Mouse (Mus musculus) 3T3-L1 (cell line): ENCODE data around the gene Cnnm2.
A peak's percentile ranks its signal among the peaks of the same experiment; 100 is the strongest.

ENCODE experiments used
- DNase-seq: peaks from one replicate; pipeline ENCODE4 v3.0.0-alpha.2; 2015; ENCODE audit warnings: low read depth, low spot score

Cnnm2 gene

DNA sequence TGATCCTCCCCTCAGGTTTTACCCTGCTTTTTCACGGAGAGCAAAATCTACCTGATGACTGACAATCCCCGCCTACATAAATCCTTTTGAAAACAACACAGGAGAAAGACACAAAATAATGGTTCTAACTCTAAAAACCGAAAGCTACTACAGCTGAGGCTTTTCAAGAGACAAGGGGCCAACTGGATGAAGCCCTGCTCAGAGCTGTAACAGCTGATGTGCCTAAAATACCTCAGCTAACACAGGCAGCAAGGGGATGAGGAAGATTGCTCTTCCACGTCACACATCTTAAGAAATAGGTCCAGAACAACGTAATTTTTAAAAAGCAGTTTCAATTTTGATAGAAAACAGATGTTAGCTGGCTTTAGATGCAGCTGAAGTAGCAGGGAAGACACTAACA is 165.6 kb downstream of the Cnnm2 start:
- peak; percentile 34 for DNase-seq

DNA sequence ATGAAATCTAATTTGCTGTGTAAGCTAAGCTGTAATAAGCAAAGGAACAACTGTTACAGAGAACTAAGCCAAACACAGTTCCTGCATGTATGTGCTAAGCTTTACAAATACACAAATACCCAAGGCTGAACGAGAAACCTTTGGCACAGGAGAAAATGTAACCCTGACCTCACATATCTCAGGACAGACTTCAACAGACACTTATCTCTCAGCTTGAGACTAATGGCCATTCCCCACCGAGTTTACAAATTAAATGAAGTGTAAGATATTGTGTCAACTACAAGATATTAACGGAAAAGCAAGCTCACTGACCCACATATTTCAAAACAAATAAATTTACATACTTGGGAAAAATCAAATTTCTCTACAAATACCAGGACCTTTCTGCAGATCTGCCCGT is 166.7 kb downstream of the Cnnm2 start:
- no peak for DNase-seq

DNA sequence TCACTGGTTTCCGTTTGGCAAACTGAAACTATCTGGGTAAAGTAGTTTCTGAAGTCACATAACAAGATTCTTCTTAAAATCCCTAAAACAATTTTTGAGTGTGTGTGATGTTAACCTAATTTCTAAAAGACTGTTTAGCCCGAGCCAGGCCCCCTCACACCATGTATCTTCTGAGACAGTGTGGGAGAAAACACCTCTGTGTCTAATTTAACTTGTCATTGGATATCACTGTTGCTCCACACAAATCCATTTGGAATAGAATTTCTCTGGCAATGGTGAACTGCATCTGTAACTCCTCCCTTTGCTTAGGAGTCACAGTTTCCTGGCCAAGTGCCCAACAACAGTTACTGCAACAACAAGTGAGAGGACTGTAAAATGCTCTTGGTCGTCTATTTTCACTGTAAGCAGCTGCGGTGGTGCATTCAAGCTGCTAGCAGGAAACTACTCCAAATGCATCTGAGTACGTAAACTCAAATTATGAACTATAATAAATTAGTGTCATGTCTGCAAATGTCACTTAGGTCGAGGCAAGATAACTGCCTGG is 167.7 kb downstream of the Cnnm2 start:
- DNase-seq = peak; percentile 96
